Mouse (Mus musculus): ENCODE data around the gene Stk19.

DNA sequence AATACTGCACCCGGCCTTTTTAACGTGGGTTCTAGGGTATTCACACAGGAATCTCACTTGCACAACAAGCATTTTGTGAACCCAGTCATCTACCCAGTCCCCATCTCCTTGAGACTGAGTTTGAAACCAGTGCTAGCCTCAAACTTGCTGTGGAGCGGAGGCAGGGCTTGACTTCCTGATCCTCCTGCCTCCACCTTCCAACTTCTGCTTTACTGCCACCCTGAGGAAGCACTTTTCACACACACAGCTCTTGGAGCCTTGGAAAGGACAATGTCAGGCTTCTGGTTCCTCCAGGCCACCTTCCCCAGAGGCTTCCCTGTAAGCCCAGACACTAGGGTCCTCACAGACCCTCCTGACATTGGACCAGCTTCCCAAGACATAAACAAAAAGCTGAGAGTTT lies 46.6 kb upstream of the Stk19 start:
- no peak for TF ChIP-seq CTCF (conservative IDR thresholded peaks at IDR 0.05; ENCODE audit: low read length)
- no peak for TF ChIP-seq POU5F1 (IDR thresholded peaks at IDR 0.05; ENCODE audit: borderline replicate concordance, low read length)

Measured in E14TG2a.4 (cell line).